Mouse (Mus musculus) embryo, embryonic 10 days (tissue): ENCODE measurements at regions not wholly inside any gene's neighbourhood (a gene's known extent, or its start where the extent isn't known, plus 50 kb on each side); places are given as distances from the start of the nearest gene placed in this dataset.
A peak's percentile ranks its signal among the peaks of the same experiment; 100 is the strongest.

ENCODE experiments used
- DNase-seq: peaks from one replicate; pipeline ENCODE4 v3.0.0-alpha.2; 2015; ENCODE audit warnings: low spot score

DNA sequence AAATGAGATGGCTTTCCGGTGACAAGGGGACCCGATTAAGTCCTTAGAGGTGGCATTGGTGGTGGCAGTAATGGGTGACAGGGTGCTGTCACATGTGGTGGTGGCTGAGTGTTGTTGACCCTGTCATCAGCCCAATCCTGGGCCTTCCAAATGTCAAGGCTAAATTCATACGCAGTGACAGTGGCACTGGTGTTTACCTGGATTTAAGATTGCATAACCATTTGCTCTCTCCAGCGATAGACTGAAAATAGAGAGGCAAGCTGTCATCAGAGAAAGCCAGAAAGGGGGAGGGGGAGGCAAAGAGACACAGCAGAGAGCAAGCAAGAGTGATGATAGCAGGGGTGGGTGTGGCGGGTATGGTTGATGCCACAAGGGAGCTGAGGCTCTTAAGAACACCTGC is 215.1 kb downstream of the Suds3 start:
- DNase-seq, result no peak

DNA sequence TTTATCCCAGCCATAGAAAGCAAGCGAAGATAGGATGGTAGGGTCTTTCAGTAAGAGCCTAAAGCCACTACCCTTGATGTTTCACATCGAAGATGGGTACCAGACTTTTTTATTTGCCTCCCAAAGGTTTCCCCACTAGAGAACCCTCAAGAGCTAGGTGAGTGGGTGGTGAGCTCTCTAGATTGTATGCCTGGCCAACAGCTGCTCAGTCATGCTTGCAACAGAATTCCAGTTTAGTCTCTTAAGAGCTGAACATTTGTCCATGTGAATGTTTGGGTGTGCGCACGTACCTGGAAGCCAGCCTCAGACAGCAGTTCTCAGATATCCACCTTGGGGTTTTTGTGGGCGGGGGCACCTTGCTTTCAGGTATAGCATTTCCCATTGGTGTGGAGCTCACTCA is 218.5 kb downstream of the Suds3 start:
- no peak for DNase-seq

DNA sequence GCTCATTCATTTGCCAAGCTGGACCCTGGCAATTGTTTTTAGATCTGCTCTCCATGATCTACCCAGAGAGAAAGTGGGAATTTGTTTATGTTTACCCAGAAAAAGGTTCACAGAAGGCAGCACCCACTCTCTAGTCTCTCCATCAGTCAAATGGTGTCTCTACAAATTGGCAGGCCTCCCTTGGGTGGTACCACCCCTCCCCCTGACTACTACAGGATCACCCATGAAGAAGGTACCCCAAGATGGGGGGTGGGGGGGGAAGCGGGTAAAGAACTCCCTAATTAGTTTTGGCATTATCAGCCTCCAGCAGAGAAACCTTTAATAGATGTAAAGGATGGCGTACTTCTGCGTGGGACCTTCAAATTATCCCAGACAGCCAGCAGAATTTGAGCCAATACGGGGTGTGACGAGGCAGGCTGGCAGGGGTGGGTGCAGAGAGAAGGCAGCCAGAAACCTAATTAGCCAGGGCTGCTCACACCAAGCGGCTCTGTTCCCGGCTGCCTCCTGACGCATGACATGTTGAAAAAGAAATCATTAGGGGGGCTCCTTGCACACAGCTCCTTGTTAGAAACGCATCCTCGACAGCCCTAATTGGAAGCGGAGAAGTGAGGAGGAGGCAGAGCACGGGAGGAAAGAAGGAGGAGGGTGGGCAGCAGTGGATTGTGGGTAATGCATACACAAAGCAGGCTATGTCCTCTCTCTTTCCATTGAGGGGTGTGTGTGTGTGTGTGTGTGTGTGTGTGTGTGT is 220.7 kb downstream of the Suds3 start:
- DNase-seq, result no peak

DNA sequence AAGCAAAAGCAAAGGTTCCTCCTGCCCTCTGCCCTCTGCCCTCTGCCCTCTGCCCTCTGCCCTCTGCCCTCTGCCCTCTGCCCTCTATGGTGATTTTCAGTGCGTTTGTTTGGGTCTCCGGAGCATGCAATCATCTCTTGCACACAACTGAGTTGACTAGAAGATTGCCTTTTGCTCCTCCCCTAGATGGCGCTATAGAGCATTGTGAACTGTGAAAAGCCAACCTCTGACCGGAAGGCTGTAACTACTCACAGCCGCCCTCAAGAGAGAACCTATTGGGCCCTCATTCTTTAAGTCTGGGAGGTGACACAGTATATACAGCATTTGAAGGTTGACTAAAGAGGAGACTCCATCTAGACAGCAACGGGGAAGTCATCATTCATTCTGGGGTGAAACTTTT is 221.3 kb downstream of the Suds3 start:
- DNase-seq, result no peak

DNA sequence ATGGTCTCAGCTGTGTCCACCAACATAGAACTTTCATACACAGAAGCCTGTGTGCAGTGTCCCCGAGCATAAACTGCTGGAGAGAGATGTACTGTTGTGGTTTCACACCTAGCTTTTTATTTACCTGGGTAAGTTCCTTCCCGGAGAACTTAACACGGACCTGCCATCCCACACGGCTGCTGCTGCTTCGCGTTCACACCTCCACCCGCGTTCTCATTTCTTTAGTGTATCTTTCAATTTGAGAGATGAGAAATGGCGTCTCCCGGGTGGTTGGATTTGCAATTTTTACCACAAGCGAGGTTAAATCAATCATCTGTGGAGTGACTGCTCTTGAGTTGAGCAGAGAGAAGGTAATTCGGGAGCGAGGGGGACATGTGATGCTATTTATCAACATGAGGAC is 223.0 kb downstream of the Suds3 start:
- DNase-seq, result no peak

DNA sequence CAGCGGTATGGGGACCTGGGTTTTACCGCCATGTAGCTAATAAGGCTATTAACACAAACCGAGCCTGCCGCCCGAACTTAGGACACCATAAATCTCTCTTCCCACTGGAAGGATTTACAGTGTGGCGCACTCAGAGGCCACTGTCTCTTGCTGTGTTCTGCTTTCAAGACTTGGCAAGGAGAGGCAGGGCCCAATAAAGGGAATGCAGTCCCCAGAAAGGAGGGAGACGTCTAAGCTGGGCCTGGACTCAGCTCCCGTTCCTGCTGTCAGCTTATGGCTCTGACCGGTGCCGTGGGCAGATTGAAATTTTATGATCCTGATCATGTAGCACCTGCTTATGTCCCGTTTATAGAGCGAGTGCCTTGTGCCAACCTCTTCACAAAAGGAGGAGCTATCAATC is 226.7 kb downstream of the Suds3 start:
- DNase-seq, result no peak

DNA sequence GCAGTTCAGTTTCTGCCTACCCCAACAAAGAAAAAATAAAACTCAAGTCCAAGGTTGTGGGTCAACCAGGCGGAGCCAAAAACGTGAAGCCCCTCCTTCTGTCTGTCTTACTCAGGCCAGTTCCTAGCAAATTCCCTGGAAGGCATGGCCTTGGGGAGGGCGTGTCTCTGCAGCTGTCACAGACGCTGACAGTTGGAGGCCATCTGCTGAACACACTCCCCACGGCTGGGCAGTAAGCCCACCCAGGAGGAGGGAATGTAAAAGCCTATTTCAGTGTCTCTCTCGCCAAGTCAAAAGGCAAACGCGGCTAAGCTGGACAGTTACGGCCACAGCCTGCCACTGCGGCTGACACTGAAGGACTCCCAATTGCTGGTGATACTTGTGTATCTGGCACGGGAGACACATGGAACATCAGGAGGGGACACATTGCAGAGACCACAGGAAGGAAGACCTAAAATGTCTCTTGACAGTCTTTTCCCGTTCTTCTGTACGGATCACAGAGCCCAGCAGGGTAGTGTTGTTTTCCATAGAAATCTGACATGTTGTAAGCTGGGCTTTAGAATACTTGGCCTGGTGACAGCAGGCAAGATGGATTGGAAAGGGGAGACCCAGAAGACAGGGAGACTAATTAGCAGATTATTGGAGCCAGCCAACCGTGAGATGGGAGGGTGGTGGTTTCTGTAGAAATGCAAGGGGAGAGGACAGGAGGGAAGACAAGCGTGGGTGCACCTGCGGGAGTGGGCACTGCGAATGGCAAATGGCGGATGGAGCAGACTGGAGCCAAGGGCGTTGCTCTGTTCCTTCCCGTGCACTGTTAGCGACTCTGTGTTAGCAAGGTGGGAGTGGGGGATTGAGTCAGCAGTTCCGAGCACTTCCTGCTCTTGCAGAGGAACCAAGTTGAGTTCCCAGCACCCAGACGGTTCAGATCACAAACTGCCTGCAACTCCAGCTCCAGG is 229.5 kb downstream of the Suds3 start:
- DNase-seq, result peak; percentile 40

DNA sequence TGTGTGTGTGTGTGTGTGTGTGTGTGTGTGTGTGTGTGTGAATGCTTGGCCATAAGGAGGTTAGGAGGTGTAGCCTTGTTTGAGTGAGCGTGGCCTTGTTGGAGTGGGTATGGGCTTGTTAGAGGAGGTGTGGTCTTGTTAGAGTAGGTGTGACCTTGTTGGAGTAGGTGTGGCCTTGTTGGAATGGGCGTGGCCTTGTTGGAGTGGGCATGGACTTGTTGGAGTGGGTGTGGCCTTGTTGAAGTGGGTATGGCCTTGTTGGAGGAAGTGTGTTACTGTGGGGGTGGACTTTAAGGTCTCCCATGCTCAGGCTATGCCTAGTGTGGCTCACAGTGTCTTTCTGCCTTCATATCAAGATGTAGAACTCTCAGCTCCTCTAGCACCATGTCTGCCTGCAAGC is 236.2 kb downstream of the Suds3 start:
- DNase-seq, result no peak

DNA sequence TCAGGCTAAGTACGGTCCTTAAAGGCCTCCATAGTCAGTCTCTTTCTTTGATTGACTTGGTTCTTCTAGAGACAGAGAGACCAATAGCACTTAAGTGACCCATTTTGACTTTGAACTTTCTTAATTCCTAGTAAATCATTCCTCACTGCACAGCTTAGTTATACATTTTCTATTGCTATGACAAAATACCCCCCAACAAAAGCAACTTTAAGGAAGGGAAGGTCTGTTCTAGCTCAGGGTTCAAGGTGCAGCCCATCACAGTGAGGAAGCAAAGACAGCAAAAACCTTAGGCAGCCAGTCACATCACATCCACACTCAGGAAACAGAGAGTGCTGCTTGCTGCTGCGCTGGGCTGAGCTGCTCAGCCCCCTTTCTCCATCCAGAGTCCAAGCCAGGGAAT is 241.0 kb downstream of the Suds3 start:
- no peak for DNase-seq

DNA sequence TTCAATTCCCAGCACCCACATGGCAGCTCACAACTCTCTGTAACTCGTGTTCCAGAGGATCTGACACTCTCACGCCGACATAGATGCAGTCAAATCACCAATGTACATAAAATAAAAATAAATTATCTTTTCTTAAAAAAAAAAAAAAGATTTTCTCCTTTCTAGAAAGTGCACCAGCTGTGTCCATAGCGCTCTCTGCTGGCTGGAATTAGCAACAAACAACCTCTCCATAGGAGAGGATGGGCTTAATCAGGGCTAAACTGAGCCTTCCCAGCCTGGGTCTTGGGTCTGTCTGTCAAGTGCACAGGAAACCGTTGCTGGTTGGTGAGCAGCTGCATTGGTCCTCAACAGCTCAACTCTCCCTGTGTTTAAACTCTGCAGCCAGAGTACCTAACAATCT is 247.8 kb downstream of the Suds3 start:
- no peak for DNase-seq

DNA sequence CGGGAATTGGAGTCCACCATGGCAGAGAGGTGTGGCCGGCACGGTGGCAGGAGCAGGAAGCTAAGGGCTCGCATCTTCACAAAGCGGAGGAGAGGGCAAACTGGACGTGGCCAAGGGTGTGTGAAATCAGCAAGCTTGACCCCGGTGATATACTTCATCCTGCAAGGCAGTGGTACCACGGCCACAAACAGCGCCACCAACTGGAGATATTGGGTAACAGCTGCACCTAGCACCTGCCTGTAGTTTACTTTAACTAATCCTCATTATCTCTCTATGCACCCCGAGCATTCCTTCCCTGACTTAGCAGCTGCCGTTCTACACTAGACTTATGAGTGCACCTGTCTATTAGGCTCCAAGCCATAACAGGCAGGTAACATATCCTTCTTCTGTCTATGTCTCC is 251.6 kb downstream of the Suds3 start:
- no peak for DNase-seq

DNA sequence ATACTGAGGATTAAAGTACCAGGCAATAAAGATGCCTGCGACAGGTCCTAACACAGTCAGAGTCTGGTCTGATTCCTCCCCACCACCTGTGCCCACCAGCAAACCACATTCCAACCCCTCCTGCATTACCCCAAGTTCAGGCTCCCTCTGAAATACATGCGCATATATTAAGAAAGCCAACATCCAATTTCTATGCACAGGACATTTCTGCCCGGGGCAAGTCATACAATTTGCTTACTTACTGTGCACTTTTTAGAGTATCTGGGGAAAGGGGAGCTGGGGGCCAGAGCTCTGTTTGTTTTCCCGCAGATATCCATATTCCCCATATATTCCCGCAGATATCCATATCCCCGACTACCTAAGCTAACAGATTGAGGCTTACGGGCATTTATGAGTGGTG is 261.1 kb upstream of the Srrm4 start:
- no peak for DNase-seq

DNA sequence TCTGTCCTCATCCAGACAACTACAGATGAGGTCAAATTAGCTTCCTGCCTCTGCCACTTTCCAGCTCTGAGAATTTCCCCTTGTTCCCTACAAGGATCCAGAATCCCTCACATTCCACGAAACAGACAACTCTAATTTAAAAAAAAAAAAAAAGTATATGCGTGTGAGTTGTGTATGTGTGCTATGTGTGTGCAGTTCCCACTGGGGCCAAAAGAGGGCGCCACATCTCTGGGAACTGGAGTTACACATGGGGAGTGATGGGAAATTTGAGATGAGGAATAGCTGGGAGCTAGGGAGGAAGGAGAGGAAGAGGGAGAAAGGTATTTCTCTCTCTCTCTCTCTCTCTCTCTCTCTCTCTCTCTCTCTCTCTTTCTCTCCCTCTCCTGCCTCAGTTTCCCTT is 240.3 kb upstream of the Srrm4 start:
- DNase-seq, result no peak

DNA sequence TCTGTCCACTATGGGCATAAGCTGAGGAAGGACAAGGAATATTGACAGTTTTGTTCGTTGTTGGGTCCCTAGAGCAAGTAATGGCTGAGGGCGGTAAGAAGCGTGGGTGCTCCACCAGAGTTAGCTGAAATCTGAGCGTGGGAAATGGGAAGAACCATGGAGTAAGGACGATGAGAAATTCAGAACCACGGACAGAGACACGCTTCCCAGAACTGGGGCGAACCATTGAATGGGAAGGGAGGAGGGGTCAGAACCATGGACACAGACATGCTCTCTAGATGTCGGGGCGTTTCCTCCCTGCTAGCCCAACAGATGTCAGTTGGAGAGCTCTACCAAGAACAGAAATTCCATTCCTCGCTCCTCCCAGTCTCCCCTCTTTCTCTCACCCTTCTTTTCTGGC is 238.2 kb upstream of the Srrm4 start:
- peak; percentile 87 for DNase-seq

DNA sequence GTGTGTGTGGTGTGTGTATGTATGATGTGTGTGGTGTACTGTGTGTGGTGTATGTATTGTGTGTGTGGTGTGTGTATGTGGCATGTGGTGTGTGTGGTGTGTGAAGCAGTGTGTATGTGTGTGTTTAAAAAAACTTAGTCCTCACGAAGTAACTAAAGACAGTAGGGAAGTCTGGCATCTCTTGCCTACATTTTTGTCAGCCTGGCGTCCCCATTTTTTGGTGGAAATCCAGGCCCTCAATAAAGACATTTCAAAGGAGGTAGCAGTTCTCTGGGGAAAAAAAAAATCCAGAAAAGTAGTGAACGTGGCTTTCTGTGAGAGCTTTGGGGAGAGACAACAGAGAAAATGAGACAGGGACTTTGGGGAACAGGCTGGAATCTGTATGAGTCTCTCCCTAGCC is 231.6 kb upstream of the Srrm4 start:
- no peak for DNase-seq

DNA sequence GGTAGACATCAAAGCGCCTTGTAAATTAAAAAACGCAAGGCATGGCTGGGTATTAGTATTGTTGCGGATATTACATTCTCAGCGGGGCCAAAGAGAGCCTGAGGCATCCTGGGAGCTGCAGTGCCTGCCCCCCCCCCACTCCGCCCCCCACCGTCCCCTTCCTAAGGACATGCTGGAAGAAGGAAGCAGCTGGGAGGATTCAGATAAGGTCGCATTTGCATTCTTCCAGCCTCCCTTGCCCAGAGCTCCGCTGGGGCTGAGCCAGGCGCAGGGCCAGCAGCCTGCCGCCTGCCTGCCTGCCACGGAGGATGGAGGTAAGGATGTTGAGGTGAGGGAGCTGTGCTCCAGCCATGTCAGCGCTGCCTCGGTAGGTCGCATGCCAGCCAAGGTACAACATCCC is 230.5 kb upstream of the Srrm4 start:
- peak; percentile 5 for DNase-seq

DNA sequence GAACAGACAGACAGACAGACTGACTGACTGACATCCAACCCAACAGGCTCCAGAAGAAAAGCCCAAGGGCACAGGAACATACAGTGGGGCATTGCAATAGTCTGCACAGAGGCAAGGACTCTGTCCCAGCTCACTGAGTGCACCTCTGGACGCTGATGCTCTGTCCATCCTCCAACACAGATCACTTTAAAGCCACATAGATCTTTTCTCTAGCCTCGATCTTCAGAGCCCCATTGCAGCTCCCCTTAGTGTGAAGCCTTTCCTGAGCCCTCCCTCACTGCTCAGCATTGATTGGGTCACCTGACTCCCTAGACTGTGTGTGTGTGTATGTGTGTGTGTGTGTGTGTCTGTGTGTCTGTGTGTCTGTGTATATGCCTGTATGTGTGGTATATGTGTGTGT is 218.2 kb upstream of the Srrm4 start:
- DNase-seq, result no peak

DNA sequence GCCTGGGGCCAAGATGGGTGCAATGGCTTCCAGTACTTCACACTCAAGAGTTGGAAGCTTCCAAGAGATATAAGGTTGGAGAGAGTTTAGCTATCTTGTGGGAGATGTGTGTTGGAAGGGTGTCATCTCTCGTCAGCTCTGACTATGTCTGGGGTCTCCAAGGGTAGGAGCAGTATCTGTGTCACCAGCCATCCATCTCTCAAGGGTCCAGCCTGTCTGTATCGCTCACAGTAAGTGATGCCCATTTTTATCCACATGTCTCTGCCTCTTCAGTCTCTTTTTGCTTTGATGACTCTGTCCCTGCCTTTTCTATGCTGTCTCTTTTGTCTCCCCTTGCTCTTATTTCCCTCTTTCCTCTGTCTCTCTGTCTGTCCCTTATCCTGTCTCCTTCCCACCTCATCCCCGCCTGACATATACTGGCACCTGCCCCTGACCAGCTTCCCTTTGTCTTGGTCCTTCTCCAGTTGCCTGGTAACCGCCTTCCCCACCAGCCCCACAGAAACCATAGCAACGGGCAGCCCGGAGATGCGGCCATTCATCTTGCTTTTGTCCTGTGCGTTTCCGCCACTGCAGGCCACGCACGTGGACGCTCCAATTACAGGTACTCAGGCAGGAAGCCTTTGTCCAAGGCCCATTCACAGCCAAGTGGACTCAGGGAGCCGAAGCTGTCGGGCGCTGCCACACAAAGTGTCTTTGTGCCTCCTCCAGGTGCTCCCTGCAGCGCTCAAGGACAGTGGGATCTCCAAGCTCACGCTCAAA is 217.6 kb upstream of the Srrm4 start:
- peak; percentile 74 for DNase-seq

DNA sequence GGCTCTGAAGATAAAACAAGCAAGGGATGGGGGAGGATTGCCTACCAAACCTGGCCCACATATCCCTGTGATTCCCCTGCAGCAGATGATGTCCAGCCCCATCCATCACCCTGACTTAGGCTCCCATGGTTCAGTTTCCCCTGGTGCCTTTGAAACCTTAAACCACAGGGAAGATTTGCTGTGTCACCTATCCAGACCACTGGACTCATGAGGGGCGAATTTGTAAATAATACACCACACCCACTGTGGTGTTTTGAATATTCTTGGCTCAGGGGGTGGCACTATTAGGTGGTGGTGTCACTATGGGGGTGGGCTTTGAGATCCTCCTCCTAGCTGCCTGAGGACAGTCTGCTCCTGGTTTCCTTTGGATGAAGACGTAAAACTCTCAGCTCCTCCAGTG is 205.8 kb upstream of the Srrm4 start:
- DNase-seq, result peak; percentile 24

DNA sequence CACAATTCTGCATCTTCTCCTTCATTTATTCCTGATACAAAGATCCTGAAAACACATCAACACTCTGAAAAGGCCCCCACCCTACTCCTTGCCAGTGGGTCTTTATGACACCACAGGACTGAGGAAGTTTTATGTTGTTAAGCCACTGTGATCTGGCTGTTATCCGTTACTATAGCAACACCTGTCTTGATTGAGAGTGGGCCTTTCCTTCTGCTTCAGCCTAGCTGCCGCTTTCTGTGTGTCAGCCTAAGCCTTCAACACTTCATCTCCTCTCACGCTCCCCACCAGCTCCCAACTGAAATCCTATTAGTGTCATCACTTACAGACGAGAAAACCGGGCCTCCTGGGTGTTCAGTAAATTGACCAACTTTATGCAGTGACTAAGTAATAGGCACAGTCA is 203.6 kb upstream of the Srrm4 start:
- no peak for DNase-seq

DNA sequence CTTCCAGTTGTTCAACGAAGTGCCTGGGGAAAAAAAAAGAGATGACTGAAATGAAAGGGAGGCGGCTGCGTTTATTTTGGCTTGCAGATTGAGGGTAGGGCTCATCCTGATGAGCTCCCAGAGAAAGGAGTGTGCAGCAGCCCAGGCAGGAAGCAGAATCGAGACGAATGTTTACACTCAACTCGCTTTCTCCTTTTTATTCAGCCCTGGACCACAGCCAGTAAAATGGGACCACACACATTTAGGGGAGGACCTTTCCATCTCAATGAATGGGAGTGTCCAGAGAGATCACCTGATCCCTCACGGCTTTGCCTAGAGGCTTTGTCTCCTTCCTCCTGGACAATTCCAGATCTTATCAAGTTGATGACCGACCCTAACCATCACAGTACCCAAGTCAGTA is 198.8 kb upstream of the Srrm4 start:
- DNase-seq, result no peak

DNA sequence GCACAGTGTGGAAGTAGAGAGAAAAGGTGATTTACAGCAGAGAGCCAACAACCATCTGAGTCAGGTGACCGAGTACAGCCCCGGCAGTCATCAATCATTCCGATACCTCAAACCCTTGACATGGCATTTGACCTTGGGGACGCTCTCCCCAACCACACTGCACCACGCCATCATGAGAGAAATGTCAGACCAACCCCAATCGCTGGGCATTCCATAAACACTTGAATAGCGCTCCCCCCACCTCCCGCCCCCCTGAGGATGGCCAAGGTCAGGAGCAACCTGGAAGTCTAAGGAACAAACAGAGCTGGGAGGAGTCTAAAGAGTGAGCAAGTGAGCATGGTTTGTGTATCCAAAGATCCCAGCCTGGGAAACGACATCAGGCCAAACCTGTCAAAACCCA is 198.2 kb upstream of the Srrm4 start:
- DNase-seq, result no peak

DNA sequence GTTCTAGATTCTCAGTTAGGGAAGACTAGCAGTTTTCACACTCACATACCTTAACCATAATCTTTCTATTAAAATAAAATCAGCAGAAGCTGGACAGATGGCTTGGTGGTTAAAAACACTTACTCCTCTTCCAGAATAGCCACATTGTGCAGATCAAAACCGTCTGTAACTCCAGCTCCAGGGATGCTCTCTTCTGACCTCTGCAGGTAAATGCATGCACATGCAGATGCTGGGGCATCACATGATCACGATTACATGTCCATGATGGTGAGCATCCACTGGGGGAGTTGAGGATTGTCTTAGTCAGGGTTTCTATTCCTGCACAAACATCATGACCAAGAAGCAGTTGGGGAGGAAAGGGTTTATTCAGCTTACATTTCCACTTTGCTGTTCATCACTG is 184.8 kb upstream of the Srrm4 start:
- DNase-seq, result no peak
